Mouse (Mus musculus) splenic B cell, adult 2 months (primary cell): Measurements from ENCODE around the gene Pzp.

Source experiments
- DNase-seq: peaks from one replicate; pipeline ENCODE4 v3.0.0-alpha.2; 2011; ENCODE audit warnings: low read depth, low spot score
- H3K27me3 ChIP-seq: 2 replicates; pipeline ENCODE4 v1.6.1; 2012; ENCODE audit warnings: mild to moderate bottlenecking, low read length, moderate library complexity, mixed read lengths; ENCODE audit not compliant: control insufficient read depth, poor library complexity, insufficient read depth, severe bottlenecking
- H3K36me3 ChIP-seq: 2 replicates; pipeline ENCODE4 v1.6.1; 2012; ENCODE audit warnings: mild to moderate bottlenecking, low read length, moderate library complexity, mixed read lengths; ENCODE audit not compliant: control insufficient read depth, poor library complexity, insufficient read depth, severe bottlenecking

The Pzp gene

DNA sequence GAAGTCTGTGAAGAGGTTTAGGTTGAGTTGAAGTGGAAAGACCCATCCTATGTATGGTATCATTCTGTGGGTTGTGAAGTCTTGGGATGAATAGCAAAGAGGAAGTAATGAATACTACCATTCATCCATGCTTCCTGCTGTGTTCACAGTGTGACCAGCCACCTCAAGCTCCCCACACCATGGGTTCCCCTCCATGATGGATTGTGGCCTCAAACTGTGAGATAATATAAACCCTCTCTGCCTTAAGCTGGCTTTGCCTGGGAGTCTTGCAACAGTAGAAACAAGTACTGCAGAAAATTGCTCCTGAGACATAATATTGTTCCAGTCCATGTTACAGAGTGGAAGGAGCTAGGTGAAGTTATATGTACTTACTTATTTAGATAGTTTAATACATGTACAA, 64.9 kb downstream of the Pzp start:
- no peaks in the 10 kb centered on the region for H3K27me3 ChIP-seq
- DNase-seq = no peak
- H3K36me3 ChIP-seq = no peaks in the 10 kb centered on the region

DNA sequence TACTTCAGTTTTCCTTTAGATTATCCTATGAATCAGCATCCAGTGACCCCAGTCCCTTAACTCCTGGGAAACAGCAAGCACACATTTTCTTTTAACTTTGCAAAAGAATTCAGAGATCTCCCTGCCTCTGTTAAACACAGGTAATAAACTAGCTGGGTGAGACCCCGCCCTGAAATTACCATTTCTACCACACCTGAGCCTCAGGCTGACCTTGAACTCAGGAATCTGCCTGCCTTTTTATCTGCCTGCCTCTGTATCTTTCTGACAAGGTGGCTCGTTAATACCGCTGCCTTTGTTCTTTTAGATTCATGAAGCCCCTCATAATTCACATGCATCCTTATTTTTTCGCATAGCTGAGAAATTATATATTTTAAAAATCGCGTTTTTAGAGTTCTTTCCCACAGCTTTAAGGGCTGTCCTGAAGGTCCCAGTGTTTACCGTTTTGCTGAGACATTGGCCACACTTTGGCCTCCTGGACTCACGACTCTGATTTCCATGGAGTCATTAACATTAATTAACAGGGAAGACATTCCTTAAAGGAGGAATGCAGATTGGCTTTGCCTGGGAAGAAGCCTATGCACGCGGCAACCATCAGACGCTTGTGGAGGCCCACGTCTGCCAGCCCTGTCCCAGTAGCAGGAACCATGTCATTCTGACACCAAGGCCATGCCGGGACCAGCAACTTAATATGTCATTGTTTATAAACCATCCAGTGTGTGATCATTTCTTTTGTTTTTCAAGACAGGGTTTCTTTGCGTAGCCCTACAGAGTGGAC, 65.6 kb downstream of the Pzp start:
- Histone ChIP-seq H3K27me3 (no peaks in the 10 kb centered on the region), H3K36me3 (no peaks in the 10 kb centered on the region)
- DNase-seq = no peak

GRCm38 (mm10) chr6:128460321-128460720, 66.2 kb downstream of the Pzp start:
- H3K36me3 ChIP-seq = no peaks in the 10 kb centered on the region
- no peaks in the 10 kb centered on the region for H3K27me3 ChIP-seq
- DNase-seq = no peak

DNA sequence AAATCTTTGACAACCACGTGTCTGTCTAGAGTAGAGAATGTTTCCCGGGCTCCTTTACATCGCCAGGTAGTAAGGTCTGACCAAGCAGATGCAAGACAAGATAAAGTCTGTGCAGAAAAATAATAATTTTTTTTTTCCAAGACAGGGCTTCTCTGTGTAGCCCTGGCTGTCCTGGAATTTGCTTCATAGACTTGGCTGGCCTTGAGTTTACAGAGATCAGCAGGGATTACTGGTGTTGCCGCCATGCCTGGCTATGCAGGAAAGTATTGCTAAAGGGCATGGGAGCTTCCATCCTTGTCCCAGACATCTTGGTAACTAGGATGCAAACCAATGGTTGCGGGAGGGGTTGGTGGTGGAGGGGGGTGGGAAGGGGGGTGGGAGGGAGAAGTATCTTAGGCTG, 69.3 kb downstream of the Pzp start:
- Histone ChIP-seq H3K27me3 (no peaks in the 10 kb centered on the region), H3K36me3 (no peaks in the 10 kb centered on the region)
- DNase-seq = no peak

DNA sequence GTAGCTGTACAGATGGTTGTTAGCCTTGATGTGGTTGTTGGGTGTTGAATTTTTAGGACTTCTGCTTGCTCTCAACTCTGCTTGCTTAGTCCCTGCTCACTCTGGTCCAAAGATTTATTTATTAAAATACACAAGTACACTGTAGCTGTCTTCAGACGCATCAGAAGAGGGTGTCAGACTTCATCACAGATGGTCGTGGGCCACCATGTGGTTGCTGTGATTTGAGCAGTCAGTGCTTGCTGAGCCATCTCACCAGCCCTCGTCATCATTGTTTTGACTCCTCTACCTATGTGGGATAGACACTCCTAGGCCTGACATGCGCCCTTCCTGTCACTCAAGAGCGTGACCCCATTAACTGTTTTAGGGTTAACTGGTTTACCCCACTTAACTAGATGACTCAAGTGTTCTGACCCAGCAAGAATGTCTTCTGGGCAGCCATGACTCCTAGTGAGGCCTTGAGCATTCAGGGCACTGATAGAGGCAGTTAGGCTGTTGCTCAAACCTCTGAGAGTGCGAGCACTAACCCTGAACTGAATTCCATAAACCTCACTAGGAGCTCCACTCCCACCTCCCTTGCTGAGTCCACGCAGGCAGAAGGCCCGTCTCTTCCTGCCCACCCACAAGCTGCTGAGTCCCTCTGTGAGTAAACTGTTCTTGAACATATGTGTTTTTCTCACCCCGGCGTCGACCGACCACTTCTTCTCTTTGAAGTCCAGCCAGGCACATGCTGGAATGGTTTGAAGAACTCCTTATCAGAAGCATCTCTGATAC, 70.5 kb downstream of the Pzp start:
- H3K27me3 ChIP-seq = no peaks in the 10 kb centered on the region

DNA sequence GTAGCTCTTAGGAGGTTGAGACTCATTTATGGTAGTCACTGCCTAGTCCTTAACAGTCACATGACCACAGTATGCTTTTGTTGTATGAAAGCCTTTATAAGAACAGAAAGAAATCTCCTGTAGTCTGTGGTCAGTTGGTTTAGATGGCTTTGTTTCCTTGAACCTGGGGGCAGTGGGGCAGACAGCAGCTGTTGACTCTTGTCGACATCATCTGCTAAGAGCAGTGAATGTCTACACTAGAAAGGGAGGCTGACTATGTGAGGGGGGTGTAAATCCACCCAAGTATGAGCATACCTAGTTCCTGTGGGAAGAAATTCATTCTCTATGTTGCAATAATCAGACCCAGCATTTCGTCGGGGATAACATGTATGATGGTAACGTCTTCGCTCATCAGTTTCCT, 79.5 kb downstream of the Pzp start:
- DNase-seq = no peak
- H3K36me3 ChIP-seq = no peaks in the 10 kb centered on the region
- H3K27me3 ChIP-seq = no peaks in the 10 kb centered on the region

More for the DNA sequence above, 70.5 kb downstream of the Pzp start:
- DNase-seq = no peak
- no peaks in the 10 kb centered on the region for H3K36me3 ChIP-seq

DNA sequence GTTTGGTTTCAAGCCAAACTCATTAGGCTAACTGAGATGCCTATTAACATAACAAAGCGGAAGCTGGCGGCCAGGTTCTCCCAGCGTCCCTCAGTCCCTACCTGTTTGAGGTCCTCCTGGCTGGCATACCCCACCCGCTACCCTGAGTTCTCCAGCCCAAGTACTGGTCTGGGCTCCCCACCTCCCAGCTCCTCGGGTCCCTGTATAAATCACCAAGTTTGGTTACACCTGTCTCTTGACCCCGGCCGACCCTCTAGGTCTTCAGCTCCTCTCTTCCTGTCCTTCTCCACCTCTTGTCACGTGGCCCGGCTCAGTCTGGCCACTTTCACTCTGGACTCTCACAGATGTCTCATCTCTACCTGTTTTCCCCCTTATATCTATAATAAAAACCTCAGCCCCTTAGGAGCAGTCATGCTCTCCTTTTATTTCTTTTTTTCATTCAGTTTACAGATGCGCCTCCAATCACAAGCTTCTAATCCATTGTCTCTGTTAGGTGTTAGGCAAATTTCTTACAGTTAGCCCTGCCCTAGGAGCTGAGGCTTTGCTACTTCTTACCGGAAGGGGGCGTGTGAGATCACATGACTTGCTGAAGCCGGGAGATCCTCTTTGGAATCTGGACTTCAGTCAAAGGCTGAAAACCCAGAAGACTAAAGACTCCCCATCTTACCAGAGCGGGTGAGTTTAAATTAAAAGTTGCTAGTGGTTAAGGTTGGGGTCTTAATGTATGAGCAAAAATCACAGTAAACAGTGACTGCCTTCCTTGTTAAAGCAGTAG, 80.6 kb downstream of the Pzp start:
- DNase-seq = peak; percentile 64
- H3K27me3 ChIP-seq = no peaks in the 10 kb centered on the region
- H3K36me3 ChIP-seq = no peaks in the 10 kb centered on the region

DNA sequence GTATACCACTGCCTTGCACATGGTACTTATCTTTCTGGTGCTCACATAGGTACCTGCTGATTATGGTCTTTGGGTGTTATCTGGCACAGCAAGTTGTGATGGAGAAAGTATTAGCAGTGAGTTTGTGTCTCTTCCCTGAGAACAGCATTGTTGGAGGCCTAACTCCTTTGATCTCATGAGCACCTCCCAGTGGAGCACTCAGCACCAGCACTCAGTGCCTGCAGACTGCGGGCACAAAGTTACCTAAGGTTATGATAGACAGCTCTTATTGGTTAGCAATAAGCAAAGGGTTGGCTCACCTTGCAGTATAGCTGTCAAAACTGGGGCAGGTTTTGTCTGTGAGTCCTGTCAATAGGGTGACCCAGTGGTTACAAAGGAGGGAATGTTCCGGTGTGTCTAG, 86.3 kb downstream of the Pzp start:
- H3K27me3 ChIP-seq = no peaks in the 10 kb centered on the region; the same call in 1 of the 2 replicates
- H3K36me3 ChIP-seq = peaks cover 3% of the 10 kb centered on the region
- DNase-seq = peak; percentile 40

DNA sequence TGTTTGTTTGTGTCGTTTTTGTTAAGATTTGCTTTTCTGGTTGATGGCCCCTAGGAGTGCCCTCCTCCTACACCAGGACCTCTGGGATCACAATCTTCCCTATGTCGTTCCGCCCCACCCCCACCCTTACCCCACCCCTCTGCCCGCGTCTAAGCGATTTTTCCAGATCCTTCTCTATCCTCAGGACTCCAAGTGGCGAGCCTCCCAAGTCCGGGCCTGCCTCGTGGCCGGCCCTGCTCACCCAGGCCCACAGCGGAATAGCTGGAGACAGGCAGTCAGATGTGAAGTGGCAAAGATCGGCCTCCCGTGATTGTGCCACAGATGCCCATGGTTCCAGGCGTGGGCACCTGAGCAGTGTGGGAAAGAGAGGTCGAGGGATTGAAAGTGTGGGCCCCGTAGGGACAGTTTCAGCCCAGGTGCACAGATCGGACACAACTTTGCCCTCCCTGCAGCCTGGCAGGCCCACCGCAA, 87.6 kb downstream of the Pzp start:
- peaks cover 5% of the 10 kb centered on the region for H3K36me3 ChIP-seq
- no peaks in the 10 kb centered on the region; the same call in 1 of the 2 replicates for H3K27me3 ChIP-seq
- DNase-seq = no peak

GRCm38 (mm10) chr6:128438317-128438870, 88.1 kb downstream of the Pzp start, which contains the start of gene Fkbp4:
TSS of gene Fkbp4 (minus strand) at chr6:128438677.
- Histone ChIP-seq H3K27me3 (no peaks in the 10 kb centered on the region; the same call in 1 of the 2 replicates), H3K36me3 (peaks cover 9% of the 10 kb centered on the region)
- DNase-seq = peak; percentile 95

- peak; percentile 54 for DNase-seq
- Histone ChIP-seq H3K36me3 (peaks cover 9% of the 10 kb centered on the region), H3K27me3 (no peaks in the 10 kb centered on the region; the same call in 1 of the 2 replicates)
Observed at GRCm38 (mm10) chr6:128437731-128438316, 88.7 kb downstream of the Pzp start.

DNA sequence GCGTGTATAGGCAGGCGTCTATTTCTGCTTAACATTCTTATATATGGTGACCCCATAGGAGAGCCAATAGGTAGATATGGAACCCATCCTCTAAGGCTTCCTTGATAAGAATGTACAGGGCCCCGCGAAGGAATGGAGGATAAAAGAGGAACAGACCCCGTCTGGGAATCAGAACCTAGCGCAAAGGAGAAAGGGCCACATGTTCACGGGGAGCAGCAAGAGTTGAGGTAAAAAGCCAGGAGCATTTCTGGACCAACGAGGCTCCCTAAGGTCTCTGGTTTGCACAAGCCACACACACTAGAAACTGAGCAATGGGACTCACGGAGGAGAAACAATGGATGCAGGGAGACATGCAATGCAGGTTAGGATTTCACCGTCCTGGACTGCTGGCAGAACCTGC, 89.2 kb downstream of the Pzp start:
- Histone ChIP-seq H3K27me3 (no peaks in the 10 kb centered on the region; the same call in 1 of the 2 replicates), H3K36me3 (peaks cover 11% of the 10 kb centered on the region)
- DNase-seq = no peak

- DNase-seq = no peak
- H3K27me3 ChIP-seq = no peaks in the 10 kb centered on the region; the same call in none of the 2 replicates
- peaks cover 15% of the 10 kb centered on the region for H3K36me3 ChIP-seq
Observed at GRCm38 (mm10) chr6:128436356-128437005, 90.0 kb downstream of the Pzp start.

DNA sequence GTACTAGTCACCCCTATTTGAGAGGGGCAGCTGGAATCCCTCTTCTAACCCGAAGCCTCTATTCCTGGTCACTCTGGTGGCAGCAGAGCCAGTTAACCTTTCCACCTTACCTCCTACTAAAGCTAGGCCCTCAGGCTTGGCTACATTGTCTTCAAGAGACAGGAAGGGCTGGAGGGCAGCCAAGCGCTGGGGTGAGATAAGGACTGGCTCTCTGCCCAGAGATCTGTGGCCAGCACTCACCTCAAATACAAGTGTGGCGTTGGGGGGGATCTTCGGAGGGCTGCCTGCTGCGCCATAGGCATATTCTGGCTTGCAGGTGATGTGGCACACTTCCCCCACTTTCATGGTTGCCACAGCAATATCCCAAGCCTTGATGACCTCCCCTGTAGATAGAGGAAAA, 91.0 kb downstream of the Pzp start:
- DNase-seq = no peak
- peaks cover 15% of the 10 kb centered on the region for H3K36me3 ChIP-seq
- no peaks in the 10 kb centered on the region; the same call in none of the 2 replicates for H3K27me3 ChIP-seq
